Mouse (Mus musculus) kidney, postnatal 36 days (tissue): ENCODE measurements around the gene Tmem88.

ENCODE experiments used
- DNase-seq, 2 experiments: peaks; one replicate each; pipeline ENCODE4 v3.0.0; 2021 to 2022; ENCODE audit warnings: mixed read lengths in 2 of 2

The Tmem88 gene

DNA sequence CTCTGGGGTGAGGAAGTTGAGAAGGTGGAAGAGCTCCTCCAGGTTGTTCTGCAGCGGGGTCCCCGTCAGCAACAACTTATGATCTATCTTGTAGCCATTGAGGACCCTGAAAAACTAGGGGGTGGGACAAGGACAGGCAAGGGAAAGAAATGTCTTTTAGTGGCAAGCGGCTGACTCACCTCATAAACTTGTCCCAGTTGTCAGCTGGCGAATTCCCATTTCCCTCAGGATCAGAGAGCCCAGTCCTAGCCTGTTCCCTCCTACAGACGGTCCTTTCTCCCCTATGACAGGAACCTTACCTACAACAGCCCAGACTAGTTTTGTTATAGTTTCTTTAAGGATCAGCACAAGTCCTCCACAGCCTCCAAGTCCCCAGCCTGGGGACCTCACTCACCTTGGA is 41.5 kb downstream of the Tmem88 start:
- no peak for DNase-seq
